Mouse (Mus musculus): Measurements from ENCODE around the gene Appbp2.
"Not testable (repeated sequence)": the region's sequence is repeated elsewhere in the genome, so short reads cannot be mapped to it uniquely, and the experiment has no call there.

Appbp2 gene

DNA sequence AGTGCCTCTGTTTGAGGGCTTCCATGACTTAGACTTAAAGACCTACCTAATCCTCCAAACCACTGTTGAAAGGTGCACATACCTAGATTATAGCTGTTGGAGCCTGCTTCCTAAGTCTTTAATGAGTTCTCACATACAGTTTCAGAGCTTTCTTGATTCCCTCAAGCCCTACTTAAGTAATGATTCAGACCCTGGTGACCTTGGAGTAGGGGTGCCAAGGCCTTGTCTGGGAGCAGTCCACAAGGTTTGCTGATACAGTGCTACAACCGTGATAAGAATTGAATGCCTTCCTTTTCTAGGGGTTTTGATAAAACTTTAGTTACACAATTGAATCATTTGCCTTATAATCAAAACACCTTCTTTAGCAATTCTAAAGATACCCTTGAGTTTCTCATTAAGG is 67.4 kb downstream of the Appbp2 start:
- DNase-seq (ENCODE audit: low read depth in 1 of 2, low spot score in 2 of 2), result no peak

DNA sequence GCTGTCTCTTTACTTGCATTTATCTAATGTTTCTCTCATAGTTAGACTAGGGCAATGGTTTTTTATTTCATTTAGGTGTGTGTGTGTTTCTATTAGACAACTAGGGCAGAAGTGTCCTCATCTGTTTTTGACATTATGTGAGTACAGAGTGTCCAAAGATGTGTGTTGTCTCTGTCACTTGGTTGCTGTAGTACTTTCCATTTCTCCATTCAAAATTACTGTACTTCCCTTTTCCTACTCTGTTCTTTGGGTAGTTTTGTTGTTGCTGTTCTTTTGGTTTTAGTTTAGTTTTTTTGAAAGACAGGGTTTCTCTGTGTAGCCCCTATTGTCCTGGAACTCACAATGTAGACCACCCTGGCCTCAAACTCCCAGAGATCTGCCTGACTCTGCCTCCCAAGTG is 70.6 kb downstream of the Appbp2 start:
- DNase-seq (ENCODE audit: low read depth in 1 of 2, low spot score in 2 of 2), result no peak

- not testable (repeated sequence) for DNase-seq (ENCODE audit: low read depth in 1 of 2, low spot score in 2 of 2)
Measured at GRCm38 (mm10) chr11:85163014-85163413, 71.9 kb downstream of the Appbp2 start.

- DNase-seq (ENCODE audit: low read depth in 1 of 2, low spot score in 2 of 2), result no peak
Measured at GRCm38 (mm10) chr11:85157301-85157700, 77.6 kb downstream of the Appbp2 start.

DNA sequence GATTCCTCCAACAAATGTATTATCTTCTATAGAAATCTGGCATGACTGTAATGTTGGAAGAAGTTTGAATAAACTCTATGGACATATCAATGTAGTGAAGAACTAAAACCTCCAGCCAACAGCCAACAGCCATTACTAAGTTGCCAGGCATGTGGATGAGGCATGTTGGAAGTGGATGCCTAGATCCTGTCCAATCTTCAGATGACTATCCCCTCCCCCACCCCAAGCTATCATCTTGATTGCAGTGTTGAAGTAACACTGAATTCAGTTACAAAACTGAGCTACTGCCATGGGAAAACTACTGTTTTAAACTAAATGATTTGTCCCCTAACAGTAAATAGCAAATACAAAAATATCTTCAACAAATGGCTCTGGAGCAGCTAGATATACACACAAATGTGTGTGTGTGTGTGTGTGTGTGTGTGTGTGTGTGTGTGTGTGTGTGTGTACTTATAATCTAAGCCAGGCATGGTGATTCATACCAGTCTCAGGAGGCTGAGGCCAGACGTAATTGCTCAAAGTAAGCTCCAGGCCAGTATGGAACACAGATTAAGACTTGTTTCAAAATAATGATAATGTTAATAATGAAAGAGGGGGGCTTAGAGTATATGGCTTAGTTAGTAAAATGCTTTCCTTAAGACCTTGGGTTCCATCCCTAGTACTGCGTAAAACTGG is 82.5 kb downstream of the Appbp2 start:
- no peak for DNase-seq (ENCODE audit: low read depth in 1 of 2, low spot score in 2 of 2)

DNA sequence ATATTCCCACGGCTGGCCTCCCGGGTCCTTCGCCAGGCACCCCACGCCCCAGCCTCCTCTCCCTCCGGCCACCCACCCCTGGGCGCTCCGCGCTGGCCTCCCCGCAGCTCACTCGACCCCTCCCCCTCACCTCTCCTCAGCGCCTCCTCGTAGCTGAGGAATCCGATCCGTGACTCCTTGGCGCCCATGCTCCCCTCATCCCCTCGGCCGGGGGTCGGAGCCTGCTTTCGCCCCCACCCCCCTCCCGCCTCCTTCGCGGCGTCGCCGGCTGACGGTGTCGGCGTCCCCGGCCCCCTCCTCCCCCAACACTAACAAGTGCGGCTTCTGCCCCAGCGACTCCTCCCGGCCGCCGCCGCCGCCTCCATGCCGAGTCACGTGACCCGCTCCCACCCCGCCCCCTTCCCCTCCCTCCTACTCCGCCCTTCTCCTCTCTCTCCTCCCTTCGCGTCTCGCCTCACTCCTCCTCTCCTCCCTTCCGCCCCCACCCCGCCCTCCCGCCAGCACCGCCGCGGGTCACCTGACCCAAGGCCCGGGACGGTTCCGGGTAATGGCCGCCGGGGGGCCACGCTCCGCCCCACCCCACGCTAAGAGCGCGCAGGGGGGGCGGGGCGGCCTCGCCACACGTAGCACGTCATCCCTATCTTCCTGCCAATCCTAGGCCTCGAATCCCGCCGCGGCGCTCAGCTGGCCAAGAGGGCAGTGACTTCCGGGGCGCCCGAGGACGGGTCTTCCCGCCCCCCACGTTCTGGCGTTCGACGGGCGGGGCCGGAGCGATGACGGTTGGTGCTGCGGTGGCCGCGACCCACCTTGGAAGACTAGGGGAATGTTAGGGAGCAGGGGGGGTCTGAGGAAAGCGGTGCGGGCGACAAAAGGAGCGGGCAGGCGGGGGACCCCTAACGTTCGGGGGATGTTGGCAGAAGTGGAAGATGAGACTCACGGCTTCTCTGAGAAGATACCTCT is 95.1 kb downstream of the Appbp2 start, which contains the start of gene Usp32:
Gene Usp32, minus strand, starts transcription at position 581 of the 960 bp plus-strand sequence.
- DNase-seq (ENCODE audit: low read depth in 1 of 2, low spot score in 2 of 2), result peak; percentile 81 to 88

- DNase-seq (ENCODE audit: low read depth in 1 of 2, low spot score in 2 of 2), result no peak
Measured at GRCm38 (mm10) chr11:85138776-85139474, 96.0 kb downstream of the Appbp2 start.
